Mouse (Mus musculus): ENCODE data around the gene Nsf.
A peak's percentile ranks its signal among the peaks of the same experiment; 100 is the strongest.
"Not testable (repeated sequence)": the region's sequence is repeated elsewhere in the genome, so short reads cannot be mapped to it uniquely, and the experiment has no call there.

Nsf gene

GRCm38 (mm10) chr11:103953896-103954292 is at the start of gene Nsf:
TSS of gene Nsf (minus strand) at chr11:103954056.
- DNase-seq = peak; percentile 88

DNA sequence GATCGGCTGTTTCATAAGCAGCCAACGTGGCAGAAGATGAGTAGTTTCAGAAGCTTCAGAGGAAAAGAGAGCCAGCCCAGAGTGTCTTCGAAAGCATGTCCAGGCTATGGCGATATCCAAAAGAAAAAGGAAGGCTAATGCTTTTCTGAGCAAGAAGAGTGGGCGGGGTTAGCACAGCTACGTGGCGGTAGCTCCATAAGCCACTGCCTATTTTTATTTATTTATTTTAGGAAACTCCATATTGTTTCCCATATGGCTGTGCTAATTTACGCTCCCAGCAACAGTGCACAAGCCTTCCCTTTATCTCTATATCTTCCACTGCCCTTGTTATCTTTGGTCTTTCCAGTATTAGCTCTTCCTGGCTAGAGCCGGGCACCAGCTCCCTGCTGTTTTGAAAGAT is 49.5 kb upstream of the Nsf start:
- DNase-seq = no peak

DNA sequence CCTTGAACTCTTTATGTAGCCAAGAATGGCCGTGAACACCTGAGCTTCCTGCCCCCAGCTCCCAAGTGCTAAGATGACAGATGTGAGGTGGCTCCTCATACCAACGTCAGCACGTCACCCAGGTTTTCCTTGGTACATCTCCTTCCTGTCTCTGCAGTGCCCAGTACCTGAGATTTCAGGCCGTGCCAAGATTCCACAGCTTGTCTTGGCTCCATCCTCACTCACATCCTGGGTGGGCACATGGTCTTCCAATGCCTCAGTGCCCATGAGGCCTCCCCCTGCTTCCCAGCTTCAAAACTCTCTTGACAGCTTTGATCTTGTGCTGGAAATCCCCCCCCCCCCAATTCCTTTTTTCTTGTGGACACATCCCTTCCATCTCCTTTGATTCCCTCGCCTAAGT is 48.3 kb upstream of the Nsf start:
- DNase-seq = no peak

DNA sequence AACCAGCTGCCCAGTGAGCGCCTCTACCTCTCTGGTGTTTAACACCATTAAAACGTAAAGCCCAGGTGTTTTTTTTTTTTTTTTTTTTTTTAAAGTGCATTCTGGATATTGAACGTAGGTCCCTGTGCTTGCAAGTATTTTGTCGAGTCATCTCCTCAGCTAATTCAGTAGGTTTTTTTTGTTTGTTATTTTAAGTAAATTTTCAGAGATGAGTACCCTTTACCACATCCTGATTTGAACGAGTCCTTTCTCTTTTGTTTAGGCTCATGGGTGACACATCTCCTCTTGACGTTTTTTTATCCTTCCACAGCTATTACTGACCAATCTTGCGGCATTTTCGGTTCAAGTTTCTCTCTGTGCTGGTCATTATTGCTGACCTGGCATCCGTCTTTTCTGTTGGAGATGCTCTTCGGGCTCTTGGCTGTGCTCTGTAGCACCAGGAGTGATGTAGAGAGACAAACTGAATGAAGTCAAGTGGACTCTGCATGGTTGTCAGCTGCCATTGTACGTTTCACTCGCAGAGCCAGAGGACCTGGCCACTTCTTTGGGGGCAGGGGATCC is 47.6 kb upstream of the Nsf start:
- no peak for DNase-seq

- no peak for DNase-seq
Measured at GRCm38 (mm10) chr11:104000667-104001394, 47.0 kb upstream of the Nsf start.

- peak; percentile 47 for DNase-seq
Measured at GRCm38 (mm10) chr11:103998737-103999136, 44.9 kb upstream of the Nsf start.

DNA sequence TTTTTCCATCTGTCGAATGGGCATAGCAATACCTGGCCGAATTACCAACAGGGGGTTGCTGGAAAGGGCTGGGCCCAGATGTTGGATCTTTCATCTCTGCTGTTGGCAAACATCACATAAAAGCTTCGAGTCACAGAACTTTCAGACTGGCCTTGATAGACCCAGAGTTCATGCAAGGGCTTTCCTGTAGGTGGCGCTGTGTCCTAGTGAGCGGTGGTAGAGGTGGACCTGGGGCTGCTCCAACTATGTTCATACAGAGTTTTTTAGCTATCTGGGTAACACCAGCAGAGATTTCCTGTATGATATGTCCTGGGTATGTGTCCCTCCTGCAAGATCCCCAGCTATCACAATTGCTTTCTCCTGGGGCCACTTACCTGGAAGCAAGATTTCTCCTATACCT is 43.5 kb upstream of the Nsf start:
- peak; percentile 72 for DNase-seq

DNA sequence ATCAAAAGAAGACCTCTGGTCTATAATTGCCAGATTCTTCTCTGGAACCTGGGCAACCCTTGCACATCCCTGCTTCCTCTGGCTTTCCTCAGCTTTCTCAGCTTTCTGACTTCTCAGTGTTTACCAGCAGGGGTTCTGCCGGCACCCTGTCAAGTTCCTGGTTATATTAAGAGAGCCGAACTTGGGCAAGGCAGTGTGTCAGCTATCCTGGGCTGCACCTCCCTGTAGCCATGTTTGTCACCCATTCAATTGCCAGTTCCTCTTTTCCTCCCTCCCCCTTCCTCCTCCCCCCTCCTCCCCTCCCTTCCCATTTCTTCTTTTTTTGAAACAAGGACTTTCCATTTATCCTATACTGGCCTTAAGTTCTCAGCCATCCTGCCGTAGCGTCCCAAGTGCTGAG is 38.8 kb upstream of the Nsf start:
- no peak for DNase-seq

DNA sequence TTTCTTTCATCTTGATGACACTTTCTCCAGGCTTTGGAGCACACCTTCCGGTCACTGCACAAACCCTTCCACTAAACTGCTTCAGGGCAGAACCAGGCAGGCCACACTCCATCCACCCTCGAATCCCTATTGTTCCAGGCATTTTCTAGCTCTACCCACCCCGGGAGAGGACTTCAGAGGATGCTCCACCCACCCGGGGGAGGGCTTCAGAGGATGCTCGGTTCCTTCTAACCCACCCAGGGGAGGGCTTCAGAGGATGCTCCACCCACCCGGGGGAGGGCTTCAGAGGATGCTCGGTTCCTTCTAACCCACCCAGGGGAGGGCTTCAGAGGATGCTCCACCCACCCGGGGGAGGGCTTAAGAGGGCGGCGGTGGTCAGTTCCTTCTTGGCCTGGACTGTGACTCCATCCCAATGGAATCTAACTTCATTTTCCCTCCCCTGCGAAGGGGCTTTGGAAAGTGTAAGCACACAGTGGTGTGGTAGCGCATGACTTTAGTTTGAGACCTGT is 36.2 kb upstream of the Nsf start:
- DNase-seq = not testable (repeated sequence)

DNA sequence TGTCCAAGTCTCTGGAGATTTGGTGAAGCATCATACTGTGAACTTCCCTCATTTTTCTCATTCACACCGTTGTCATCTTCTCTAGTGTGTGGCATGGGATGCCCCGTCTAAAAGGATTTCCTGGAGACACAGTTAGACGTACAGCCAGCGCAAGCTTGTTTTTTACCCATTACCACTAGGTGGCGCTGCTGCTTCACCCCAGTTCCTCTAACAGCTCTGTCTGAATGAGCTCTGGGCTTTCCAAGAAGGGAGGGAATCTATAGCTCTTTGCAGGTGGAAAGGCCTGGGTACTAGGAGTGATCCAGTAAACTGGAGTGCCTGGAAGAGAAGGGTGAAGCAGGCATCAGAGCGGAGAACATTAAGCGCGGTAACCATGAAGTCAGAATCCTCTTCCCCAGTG is 33.6 kb upstream of the Nsf start:
- peak; percentile 73 for DNase-seq

GRCm38 (mm10) chr11:103984067-103984466 is 30.2 kb upstream of the Nsf start:
- DNase-seq = no peak

- no peak for DNase-seq
Measured at GRCm38 (mm10) chr11:103981826-103982225, 28.0 kb upstream of the Nsf start.

GRCm38 (mm10) chr11:103979381-103979780 is 25.5 kb upstream of the Nsf start:
- DNase-seq = no peak

- DNase-seq = no peak
Measured at GRCm38 (mm10) chr11:103970876-103971275, 17.0 kb upstream of the Nsf start.

- DNase-seq = no peak
Measured at GRCm38 (mm10) chr11:103969278-103969677, 15.4 kb upstream of the Nsf start.

DNA sequence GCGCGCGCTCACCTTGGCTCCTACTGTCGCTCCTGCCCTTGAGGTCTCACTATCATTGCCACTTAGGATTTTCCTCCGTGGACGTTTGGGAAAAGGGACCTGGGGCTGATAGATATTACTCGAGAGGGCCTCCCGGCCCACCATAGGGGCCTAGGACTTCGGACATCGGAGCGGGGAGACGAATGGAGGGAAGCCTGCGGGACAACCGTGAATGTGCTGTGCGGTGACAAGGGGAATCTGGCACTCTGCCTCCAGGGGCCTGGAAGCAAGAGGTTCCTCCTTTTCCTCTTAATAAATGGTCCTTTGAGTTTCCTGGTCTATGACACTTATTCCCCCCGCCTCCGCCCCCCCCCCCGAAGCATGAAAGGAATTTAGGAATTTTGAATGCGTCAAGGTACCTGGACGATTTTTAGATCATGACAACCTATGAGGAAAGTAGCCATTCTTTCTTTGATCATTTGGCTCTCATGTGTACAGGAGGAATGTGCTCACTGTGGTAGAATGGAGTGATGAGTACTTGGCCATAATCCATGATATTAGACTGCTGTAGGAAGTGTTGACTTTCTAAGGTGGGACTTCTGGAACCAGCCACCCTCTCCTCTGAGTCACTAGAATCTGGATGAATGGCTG is 13.4 kb upstream of the Nsf start:
- DNase-seq = no peak

DNA sequence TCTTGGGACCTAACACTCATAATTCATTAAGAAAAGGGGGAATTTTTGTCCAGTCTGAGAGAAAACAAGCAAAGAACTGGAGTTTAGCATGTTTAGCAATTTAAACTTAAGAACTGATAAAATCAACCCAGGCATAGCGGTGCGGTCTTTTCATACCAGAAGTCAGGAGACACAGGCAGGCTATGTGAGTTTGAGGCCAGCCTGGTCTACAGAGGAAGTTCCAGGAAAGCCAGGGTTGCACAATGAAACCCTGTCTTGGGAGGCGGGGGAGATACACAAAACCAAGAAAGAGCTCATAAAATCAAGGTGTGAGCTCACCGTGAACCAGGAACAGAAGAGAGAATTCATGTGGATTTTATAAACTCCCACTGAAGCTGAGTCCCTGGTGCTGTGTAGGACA is 3.0 kb upstream of the Nsf start:
- DNase-seq = no peak

- peak; percentile 51 for DNase-seq
Measured at GRCm38 (mm10) chr11:103953032-103953895, 592 bp downstream of the Nsf start.

- no peak for DNase-seq
Measured at GRCm38 (mm10) chr11:103952635-103953031, 1.2 kb downstream of the Nsf start.

GRCm38 (mm10) chr11:103951106-103951505 is 2.8 kb downstream of the Nsf start:
- no peak for DNase-seq

DNA sequence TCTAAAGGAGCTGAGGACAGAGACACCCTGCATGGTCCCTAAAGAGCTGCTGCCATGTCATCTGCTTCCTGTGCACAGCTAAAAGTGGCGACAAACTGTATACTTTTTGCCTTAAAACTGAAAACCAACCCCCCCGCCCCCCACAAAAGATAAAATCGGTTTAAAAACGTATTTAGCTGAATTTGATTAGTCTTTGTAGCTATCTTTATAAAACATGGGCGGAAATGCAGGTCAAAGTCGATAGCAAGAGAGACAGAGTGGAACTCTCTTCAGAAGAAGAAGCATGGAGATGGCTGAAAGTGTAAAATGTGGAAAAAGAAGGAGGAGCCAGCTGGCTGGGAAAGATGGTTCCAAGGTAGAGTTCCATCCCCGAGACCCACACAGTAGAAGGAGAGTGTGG is 4.9 kb downstream of the Nsf start:
- DNase-seq = no peak

DNA sequence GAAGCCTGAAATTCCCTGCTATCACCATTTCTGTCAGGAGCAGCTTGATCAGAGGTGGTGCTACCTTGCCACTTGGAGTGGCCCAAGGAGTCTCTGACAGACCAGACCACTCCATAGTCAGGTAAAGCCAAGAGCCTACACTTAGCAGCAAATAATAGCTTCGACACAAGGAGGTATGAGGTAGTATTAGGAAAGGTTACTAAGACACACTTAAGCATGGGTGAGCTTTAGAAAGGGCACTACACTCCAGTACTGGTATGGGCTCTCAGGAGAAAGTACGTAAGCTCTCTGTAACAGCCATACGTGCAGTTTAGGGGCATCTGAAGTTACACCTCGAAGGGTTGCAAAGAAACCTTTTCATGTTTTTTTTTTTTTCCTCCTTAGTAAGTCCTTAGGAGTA is 11.1 kb downstream of the Nsf start:
- DNase-seq = no peak

- DNase-seq = no peak
Measured at GRCm38 (mm10) chr11:103941351-103941750, 12.5 kb downstream of the Nsf start.

Data from cerebellum, adult 11-12 months (tissue).